Mouse (Mus musculus): ENCODE measurements around the gene Spc24.
"Not testable (repeated sequence)": the region's sequence is repeated elsewhere in the genome, so short reads cannot be mapped to it uniquely, and the experiment has no call there.

The Spc24 gene

DNA sequence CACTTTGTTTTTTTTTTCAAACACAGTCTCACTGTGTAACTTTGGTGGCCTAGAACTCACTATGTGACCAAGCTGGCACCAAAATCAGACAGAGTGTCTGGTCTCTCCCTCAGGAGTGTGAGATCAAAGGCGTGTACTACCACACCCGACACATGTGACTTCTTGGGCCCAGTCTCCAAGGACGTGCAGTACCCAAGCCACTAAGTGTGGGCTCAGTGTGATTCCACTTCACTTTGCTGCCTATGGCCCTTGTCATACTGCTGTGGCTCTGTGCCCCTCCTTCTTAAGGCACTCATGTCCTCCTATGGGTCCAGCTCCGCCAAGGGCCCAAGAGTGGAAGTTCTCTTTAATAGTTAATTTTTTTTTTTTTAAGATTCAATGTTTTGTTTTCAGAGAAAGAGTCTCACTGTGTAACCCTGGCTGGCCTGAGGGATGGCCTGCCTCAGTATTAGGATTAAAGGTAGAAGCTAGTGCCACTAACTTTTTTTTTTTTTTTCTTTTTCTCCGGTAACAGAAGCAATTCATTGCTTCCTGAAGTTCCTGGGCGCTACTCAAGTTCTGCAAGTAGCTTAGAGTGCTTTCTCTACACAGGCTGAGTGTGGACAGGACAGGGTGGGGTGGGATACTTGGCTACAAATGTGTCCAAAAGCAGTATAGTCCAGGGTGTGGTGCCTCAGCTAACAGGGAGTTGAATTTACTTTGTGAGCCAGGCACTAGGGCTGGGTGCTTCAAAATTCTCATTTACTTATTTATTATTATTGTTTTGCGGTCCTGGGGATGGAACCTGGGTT lies 24.6 kb upstream of the Spc24 start:
- DNase-seq: no peak

DNA sequence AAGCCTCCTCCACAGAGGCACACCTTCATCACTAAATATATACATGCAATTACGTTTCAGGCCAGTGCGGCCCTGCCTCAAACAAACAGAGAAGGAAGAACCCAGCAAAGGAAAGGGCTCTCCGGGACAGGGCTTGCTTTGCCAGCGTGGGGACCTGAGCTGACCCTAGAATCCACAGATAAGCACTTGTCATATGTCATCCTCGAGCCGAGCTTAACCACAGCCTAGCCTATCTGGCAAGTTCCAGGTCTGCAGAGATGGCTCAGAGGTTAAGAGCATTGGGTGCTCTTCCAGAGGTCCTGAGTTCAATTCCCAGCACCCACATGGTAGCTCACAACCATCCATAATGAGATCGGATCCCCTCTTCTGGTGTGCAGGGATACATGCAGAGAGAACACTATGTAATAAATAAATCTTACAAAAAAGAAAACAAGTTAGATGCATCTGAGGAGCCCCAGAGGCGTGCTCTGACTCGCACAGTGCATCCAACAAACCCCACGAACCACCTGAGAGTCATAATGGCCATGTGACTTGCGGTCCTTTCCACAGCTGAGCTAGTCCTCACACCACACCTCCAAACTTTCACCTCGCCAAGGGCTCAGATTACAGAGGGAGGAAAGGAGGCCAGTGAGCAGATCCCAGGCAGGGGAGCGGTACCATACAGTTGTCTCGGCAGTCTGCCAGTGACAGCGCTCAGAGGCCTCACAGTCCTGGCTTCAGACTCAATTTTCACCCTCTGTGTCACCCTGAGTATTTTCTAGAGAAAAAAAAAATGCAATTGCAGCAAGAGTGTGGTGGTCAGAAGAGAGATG lies 21.8 kb upstream of the Spc24 start:
- DNase-seq: peak in 1 of 2 experiments; percentile 37

- DNase-seq: no peak
Observed at GRCm38 (mm10) chr9:21777726-21778125, 17.6 kb upstream of the Spc24 start.

- DNase-seq: peak in 1 of 2 experiments; percentile 33
Observed at GRCm38 (mm10) chr9:21774353-21774752, 14.2 kb upstream of the Spc24 start.

GRCm38 (mm10) chr9:21773396-21773795 lies 13.3 kb upstream of the Spc24 start:
- not testable (repeated sequence) for DNase-seq

DNA sequence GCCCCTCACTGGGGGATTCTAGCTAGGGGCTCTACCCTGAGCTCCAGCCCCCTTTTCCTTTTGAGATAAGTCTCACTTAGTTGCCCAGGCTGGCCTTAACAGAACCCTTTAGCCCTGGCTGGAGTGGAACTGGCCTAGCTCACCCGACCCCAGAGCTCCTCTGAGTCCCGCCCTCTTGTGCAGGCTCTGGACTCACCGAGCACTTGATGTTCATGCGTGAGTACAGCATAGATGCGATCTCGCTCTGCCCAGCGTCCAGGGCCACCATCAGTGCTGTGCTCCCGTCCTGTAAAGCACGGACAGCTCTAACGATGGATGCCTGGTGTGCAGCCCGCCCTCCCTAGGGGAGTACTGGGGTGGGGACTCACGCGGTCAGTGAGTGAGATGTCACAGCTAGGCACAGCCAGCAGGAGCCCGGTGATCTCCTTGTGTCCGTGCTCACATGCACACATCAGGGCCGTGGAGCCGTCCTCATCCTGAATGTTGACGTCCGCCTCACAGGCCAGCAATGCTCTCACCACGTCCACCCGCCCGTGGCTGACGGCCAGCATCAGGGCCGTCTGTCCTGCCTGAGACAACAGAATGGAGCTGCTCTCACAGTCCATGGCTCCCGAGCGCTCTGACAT lies 9.6 kb upstream of the Spc24 start:
- peak; percentile 60 to 61 for DNase-seq

- peak; percentile 55 to 66 for DNase-seq
Observed at GRCm38 (mm10) chr9:21768511-21769411, 8.7 kb upstream of the Spc24 start.

- DNase-seq: peak; percentile 53 to 69
Observed at GRCm38 (mm10) chr9:21767896-21768295, 7.8 kb upstream of the Spc24 start.

DNA sequence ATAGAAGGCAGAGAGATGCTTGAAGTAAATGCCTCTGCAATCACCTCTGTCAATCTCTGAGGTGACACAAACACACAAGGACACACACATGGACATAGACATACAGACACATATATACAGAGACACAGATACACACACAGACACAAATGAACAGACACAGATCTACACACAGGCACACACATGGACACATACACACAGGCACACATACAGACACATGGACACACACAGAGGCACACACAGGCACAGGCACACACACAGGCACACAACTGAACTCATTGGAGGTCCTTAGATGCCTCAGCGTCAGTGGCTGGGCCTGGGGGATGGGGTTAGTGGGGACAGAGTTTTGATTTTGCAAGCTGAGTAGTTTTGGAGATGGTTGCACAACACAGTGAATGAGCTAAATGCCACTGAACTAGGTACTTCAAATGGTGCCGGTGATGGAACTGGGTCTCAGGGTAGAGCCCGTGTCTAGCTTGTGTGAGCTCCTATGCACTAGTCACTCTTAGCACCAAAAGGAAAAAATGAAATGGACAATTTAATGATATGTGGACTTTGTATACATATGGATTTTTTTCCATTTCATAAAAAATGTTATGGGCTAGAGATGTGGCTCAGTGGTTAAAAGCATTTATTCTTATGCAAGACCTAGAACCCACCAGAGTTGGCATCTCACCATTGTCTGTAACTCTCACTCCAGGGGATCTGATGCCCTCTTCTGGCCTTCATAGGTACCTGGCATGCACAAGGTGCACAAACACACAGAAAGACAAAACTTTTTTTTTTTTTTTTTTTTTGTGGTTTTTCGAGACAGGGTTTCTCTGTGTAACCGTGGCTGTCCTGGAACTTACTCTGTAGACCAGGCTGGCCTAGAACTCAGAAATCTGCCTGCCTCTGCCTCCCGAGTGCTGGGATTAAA lies 4.2 kb upstream of the Spc24 start:
- no peak for DNase-seq

DNA sequence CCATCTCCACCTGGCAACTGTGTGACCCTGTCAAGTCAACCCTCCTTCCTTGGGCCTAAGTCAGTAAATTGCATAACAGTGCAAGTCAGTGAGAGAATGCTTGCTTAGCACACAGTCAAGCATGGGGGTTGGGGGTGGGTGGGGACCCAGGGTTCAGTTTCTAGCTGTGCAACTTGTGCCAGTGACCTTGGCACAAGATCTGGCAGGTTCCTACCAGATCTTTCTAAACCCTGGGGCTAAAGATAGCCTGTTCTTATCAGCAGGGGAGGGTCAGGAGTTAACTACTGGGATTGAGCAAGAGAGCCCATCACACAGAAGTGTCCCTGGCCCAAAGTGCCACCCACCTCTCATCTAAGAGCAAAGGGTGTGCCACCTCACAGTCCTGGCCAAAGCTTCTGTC lies 2.0 kb upstream of the Spc24 start:
- no peak for DNase-seq

DNA sequence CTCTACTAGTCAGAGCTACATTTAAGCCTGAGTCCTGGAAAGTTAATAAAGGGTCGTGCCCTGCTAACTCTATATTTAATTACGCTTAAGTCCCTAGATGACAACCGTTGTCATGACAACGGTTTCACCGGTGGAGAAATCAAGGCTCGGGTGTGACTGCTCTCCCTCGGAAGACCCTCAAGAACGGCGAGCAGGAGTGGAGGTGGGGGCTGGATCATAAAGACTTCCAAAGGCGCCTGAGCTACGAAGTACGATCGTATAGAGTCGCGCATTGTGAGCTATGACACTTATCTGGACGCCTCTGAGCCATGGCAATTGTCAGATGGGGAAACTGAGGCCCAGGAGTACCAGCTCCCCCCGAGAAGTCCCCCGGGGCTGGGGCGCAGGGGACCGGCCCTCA lies 385 bp downstream of the Spc24 start:
- DNase-seq: no peak

GRCm38 (mm10) chr9:21758576-21759529 lies 1.2 kb downstream of the Spc24 start:
- peak; percentile 42 to 47 for DNase-seq

DNA sequence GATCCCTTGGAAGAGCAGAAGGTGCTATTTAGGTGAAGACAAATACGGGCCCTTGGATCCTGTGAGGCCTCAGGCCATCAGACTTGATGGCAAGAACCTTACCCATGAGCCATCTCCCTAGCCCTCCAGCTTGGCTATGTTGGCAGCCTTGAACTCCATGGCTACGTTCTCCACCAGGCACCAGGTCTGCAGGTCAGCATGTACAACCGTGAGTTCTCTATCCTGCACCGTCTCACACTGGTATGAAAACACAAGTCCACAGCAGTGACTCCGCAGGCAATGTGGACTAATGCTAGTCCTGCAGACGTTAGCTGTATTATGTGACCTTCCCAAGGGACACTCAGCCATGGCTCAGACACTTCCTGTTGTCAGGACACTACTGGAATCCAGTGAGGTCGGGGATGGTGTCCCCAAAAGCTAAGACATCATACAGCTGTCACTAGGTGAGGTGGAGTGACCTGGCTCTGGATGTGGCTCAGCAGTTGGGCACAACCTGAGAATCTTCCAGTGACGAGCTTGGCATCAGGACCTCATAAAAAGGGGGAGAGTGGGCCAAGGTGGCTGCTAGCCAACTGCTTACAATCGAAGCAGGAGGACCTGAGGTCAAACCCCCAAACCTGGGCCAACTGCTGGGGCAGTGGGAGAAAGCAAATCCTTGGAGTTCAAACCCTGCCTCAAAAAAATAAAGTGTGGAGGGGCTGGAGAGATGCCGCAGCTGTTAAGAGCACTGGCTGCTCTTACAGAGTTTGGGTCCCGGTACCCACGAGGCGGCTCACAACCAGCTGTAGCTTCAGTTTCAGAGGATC lies 5.4 kb downstream of the Spc24 start:
- peak; percentile 37 to 49 for DNase-seq

DNA sequence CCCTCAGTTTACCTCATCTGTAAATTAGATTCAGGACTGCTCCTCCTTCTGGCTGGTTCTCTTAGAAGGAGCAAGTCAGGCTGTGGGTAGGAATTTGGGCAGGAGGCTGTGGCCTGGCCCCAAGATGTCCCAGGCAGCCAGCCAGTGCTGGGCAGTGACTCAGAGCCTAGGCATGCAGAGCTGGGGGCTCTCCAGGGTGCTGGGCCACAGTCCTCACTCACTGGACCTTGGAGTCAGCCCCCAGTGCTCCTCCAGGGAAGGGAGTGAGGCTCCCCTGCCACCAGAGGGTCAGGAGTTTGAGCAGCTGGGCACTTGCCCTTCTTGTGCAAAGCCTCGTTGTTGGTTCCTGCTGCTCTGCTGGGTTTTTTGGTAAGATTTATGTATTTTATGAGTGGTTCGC lies 6.1 kb downstream of the Spc24 start:
- peak; percentile 70 to 78 for DNase-seq

DNA sequence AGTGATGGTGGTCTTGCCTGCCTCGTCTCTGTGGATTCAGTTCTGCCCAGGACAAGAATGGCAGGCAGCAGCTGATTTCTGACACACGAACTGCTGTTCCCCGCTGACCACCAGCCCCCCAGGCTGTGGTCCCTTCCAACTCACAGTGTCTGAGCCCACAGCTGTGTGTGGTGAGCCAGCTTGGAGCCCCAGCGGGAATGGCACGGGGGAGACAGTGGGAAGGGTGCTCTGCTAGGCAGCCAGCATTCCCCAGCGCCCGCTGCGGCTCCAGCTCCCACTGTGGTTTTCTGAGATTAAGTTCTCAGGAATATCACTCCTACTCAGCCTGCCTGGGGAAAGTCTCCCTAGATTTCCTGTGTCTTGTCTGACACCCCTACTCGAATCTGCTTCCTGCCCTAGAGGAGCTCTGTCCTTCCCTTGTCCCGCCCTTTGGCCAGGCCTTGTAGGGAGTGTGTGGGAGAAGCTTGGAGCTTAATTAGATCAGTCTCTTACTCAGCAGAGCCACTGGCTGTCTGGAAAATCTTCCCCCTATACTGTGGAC lies 7.8 kb downstream of the Spc24 start:
- no peak for DNase-seq

GRCm38 (mm10) chr9:21751347-21751746 lies 8.8 kb downstream of the Spc24 start:
- DNase-seq: peak; percentile 48 to 68

GRCm38 (mm10) chr9:21750370-21750769 lies 9.7 kb downstream of the Spc24 start:
- no peak for DNase-seq

GRCm38 (mm10) chr9:21749382-21750118 lies 10.6 kb downstream of the Spc24 start:
- DNase-seq: peak in 1 of 2 experiments; percentile 65
